Mouse (Mus musculus) left cerebral cortex, postnatal 25 days (tissue): Measurements from ENCODE around the gene Kcnk7. TPM values are rescaled to one million over a fixed set of nuclear protein-coding genes. Genes with fewer than 3 reads are reported as not detected.

Source experiments
- DNase-seq, 2 experiments: peaks; one replicate each; pipeline ENCODE4 v3.0.0; 2022; ENCODE audit warnings: low spot score in 2 of 2, mixed read lengths in 1 of 2
- intact Hi-C: fragments of 180-260 bp; cut with DNase I; formaldehyde crosslinking; loops from one replicate; pipeline ENCODE4 v1.15.1; 2025
- total RNA-seq, 2 experiments: library from RNA; stranded (reverse); gene quantifications; 2 replicates each; pipeline ENCODE4 v1.2.3; 2021

The Kcnk7 gene
- total RNA-seq, 2 experiments from 2014 or later, result not detected

GRCm38 (mm10) chr19:5689088-5689428 is 15.1 kb upstream of the Kcnk7 start:
- intact Hi-C loops, result loop anchor here (2.0 kb wide), 2 partner anchors 40 to 52 kb away; partner anchors contain the start of genes Fam89b and Rela
- no peak for DNase-seq

GRCm38 (mm10) chr19:5689565-5690342 is 14.4 kb upstream of the Kcnk7 start:
- intact Hi-C loops, result loop anchor here (2.0 kb wide), 2 partner anchors 39 to 53 kb away; partner anchors contain the start of genes Fam89b and Rela
- DNase-seq, result peak; percentile 73 to 86

- intact Hi-C loops, result no loop called here
- DNase-seq, result peak in 1 of 2 experiments; percentile 23
Measured at GRCm38 (mm10) chr19:5690343-5690735, 13.8 kb upstream of the Kcnk7 start.

GRCm38 (mm10) chr19:5691601-5692000 is 12.6 kb upstream of the Kcnk7 start:
- intact Hi-C loops, result no loop called here
- DNase-seq, result no peak

- intact Hi-C loops, result no loop called here
Measured at GRCm38 (mm10) chr19:5692086-5692912, 11.9 kb upstream of the Kcnk7 start.

GRCm38 (mm10) chr19:5692913-5693396 is 11.2 kb upstream of the Kcnk7 start:
- intact Hi-C loops, result no loop called here
- DNase-seq, result no peak

More at GRCm38 (mm10) chr19:5692086-5692912, 11.9 kb upstream of the Kcnk7 start:
- no peak for DNase-seq

GRCm38 (mm10) chr19:5693801-5694200 is 10.4 kb upstream of the Kcnk7 start:
- intact Hi-C loops, result no loop called here

GRCm38 (mm10) chr19:5695849-5696462 is 8.2 kb upstream of the Kcnk7 start:
- intact Hi-C loops, result no loop called here

More at GRCm38 (mm10) chr19:5693801-5694200, 10.4 kb upstream of the Kcnk7 start:
- DNase-seq, result no peak

GRCm38 (mm10) chr19:5704801-5705571 is 819 bp downstream of the Kcnk7 start:
- no peak for DNase-seq

More at GRCm38 (mm10) chr19:5695849-5696462, 8.2 kb upstream of the Kcnk7 start:
- DNase-seq, result no peak

GRCm38 (mm10) chr19:5710068-5710467 is 5.9 kb downstream of the Kcnk7 start:
- intact Hi-C loops, result loop anchor here (5.0 kb wide), 1 partner anchor 167 kb away; the partner anchor contains the start of genes Frmd8 and Slc25a45
- DNase-seq, result no peak

More at GRCm38 (mm10) chr19:5704801-5705571, 819 bp downstream of the Kcnk7 start:
- intact Hi-C loops, result no loop called here

GRCm38 (mm10) chr19:5710581-5710980 is 6.4 kb downstream of the Kcnk7 start:
- no peak for DNase-seq
- intact Hi-C loops, result loop anchor here (5.0 kb wide), 1 partner anchor 167 kb away; the partner anchor contains the start of genes Frmd8 and Slc25a45

- peak; percentile 64 to 82 for DNase-seq
Measured at GRCm38 (mm10) chr19:5711218-5711617, 7.1 kb downstream of the Kcnk7 start.

GRCm38 (mm10) chr19:5711907-5712460 is 7.8 kb downstream of the Kcnk7 start:
- no peak for DNase-seq
- intact Hi-C loops, result loop anchor here (1.0 to 5.0 kb wide), 3 partner anchors 16 to 165 kb away; partner anchors contain the start of genes Frmd8 and Slc25a45

More at GRCm38 (mm10) chr19:5711218-5711617, 7.1 kb downstream of the Kcnk7 start:
- intact Hi-C loops, result loop anchor here (1.0 to 5.0 kb wide), 3 partner anchors 17 to 166 kb away; partner anchors contain the start of genes Frmd8 and Slc25a45

- intact Hi-C loops, result loop anchor here (5.0 kb wide), 1 partner anchor 164 kb away; the partner anchor contains the start of genes Frmd8 and Slc25a45
- no peak for DNase-seq
Measured at GRCm38 (mm10) chr19:5713255-5713654, 9.1 kb downstream of the Kcnk7 start.

GRCm38 (mm10) chr19:5713730-5714129 is 9.6 kb downstream of the Kcnk7 start:
- DNase-seq, result no peak
- intact Hi-C loops, result loop anchor here (5.0 kb wide), 1 partner anchor 164 kb away; the partner anchor contains the start of genes Frmd8 and Slc25a45

- intact Hi-C loops, result no loop called here
- DNase-seq, result peak; percentile 55 to 59
Measured at GRCm38 (mm10) chr19:5715793-5716688, 11.9 kb downstream of the Kcnk7 start.

GRCm38 (mm10) chr19:5716955-5717354 is 12.8 kb downstream of the Kcnk7 start:
- DNase-seq, result no peak
- intact Hi-C loops, result no loop called here
